20 mouse cellular contexts compared by ENCODE assay signal in genomic region chr13:90171390-90171789, GRCm38 (mm10).
DNase-seq lines count a peak whose midpoint lies in the region; ATAC-seq and TF ChIP-seq lines count a peak whose summit lies in the region.
"Had no signal": no experiment of that assay in that cellular context is flagged by ENCODE, and none has a peak within 500 bp of the region (broad histone marks: within the 10 kb centered on the region; RNA-seq: fewer than 3 reads in every experiment).

No protein-coding gene starts in this region.

- ATAC-seq in forebrain, embryonic 13.5 days = peak; percentile 45; the same call in 1 of the 2 replicates
- ATAC-seq in forebrain, postnatal 0 days = no peak
- peak; percentile 90 for ATAC-seq in kidney, postnatal 0 days (replicated peaks; ENCODE audit: low FRiP score, low read depth)
- no peak for ATAC-seq in liver, embryonic 12.5 days

- no peaks in the 10 kb centered on the region for H3K9me3 ChIP-seq in forebrain, embryonic 13.5 days (replicated peaks)
- no peaks in the 10 kb centered on the region for H3K9me3 ChIP-seq in forebrain, postnatal 0 days (ENCODE audit: low read length)
- H3K9me3 ChIP-seq in kidney, postnatal 0 days (replicated peaks; ENCODE audit: low read length) = no peaks in the 10 kb centered on the region
- no peaks in the 10 kb centered on the region for H3K9me3 ChIP-seq in liver, embryonic 12.5 days (replicated peaks)
- H3K9me3 ChIP-seq: G1E; hindbrain, embryonic 13.5 days; limb, embryonic 13.5 days; midbrain, embryonic 10.5 days had no signal

- H3K4me2 ChIP-seq in forebrain, embryonic 13.5 days = no peak overlapping the region
- no peak overlapping the region for H3K4me2 ChIP-seq in forebrain, postnatal 0 days (ENCODE audit: low read depth)
- H3K4me2 ChIP-seq in kidney, postnatal 0 days (ENCODE audit: low read length) = no peak overlapping the region
- H3K4me2 ChIP-seq in liver, embryonic 12.5 days = no peak overlapping the region
- H3K4me2 ChIP-seq: hindbrain, embryonic 13.5 days; limb, embryonic 13.5 days had no signal

- peaks cover 11% of the 10 kb centered on the region; the same call in 1 of the 2 replicates for H3K4me1 ChIP-seq in forebrain, embryonic 13.5 days
- no peaks in the 10 kb centered on the region for H3K4me1 ChIP-seq in forebrain, postnatal 0 days (ENCODE audit: insufficient read depth)
- H3K4me1 ChIP-seq in kidney, postnatal 0 days (replicated peaks; ENCODE audit: insufficient read depth, low read length) = no peaks in the 10 kb centered on the region
- no peaks in the 10 kb centered on the region for H3K4me1 ChIP-seq in liver, embryonic 12.5 days
- H3K4me1 ChIP-seq: hindbrain, embryonic 13.5 days had no signal

- no peaks in the 10 kb centered on the region for H3K36me3 ChIP-seq in forebrain, embryonic 13.5 days (ENCODE audit: poor library complexity, severe bottlenecking)
- no peaks in the 10 kb centered on the region for H3K36me3 ChIP-seq in forebrain, postnatal 0 days (ENCODE audit: insufficient read depth)
- no peaks in the 10 kb centered on the region for H3K36me3 ChIP-seq in kidney, postnatal 0 days (ENCODE audit: insufficient read depth, low read length)
- no peaks in the 10 kb centered on the region for H3K36me3 ChIP-seq in liver, embryonic 12.5 days
- H3K36me3 ChIP-seq: G1E; hindbrain, embryonic 13.5 days; limb, embryonic 13.5 days; midbrain, embryonic 10.5 days had no signal

- H3K4me3 ChIP-seq in forebrain, embryonic 13.5 days = no peak overlapping the region
- H3K4me3 ChIP-seq in forebrain, postnatal 0 days (ENCODE audit: low read depth, low read length) = no peak overlapping the region
- H3K4me3 ChIP-seq in kidney, postnatal 0 days (replicated peaks; ENCODE audit: low read depth, low read length) = no peak overlapping the region
- H3K4me3 ChIP-seq in liver, embryonic 12.5 days = no peak overlapping the region
- H3K4me3 ChIP-seq: hindbrain, embryonic 13.5 days; limb, embryonic 13.5 days; midbrain, embryonic 10.5 days had no signal

- H3K27me3 ChIP-seq in forebrain, embryonic 13.5 days = no peaks in the 10 kb centered on the region
- H3K27me3 ChIP-seq in forebrain, postnatal 0 days (ENCODE audit: insufficient read depth, low read length) = no peaks in the 10 kb centered on the region
- no peaks in the 10 kb centered on the region for H3K27me3 ChIP-seq in kidney, postnatal 0 days (ENCODE audit: insufficient read depth, low read length)
- H3K27me3 ChIP-seq in liver, embryonic 12.5 days (replicated peaks) = no peaks in the 10 kb centered on the region
- H3K27me3 ChIP-seq: hindbrain, embryonic 13.5 days; limb, embryonic 13.5 days had no signal

- no peak for TF ChIP-seq CTCF in forebrain, postnatal 0 days (IDR thresholded peaks at IDR 0.05; ENCODE audit: low read depth)
- TF ChIP-seq CTCF in kidney, postnatal 0 days (IDR thresholded peaks at IDR 0.05; ENCODE audit: low read depth) = no peak

- no peak overlapping the region for H3K27ac ChIP-seq in forebrain, embryonic 13.5 days
- no peak overlapping the region for H3K27ac ChIP-seq in forebrain, postnatal 0 days (ENCODE audit: low read depth, low read length)
- H3K27ac ChIP-seq in kidney, postnatal 0 days = no peak overlapping the region
- no peak overlapping the region for H3K27ac ChIP-seq in liver, embryonic 12.5 days
- H3K27ac ChIP-seq: hindbrain, embryonic 13.5 days; limb, embryonic 13.5 days; midbrain, embryonic 10.5 days had no signal

- DNase-seq in forebrain, postnatal 0 days = no peak
- peak; percentile 17 for DNase-seq in 416B (ENCODE audit: low read depth)
- DNase-seq in brain, adult 2 months (ENCODE audit: low read depth, low spot score) = peak; percentile 8
- DNase-seq in kidney, postnatal 0 days (ENCODE audit: low spot score) = peak; percentile 89
- no peak for DNase-seq in gastrocnemius, adult 8-10 months (ENCODE audit: low spot score in 2 of 2)
- no peak for DNase-seq in frontal cortex, postnatal 10 days (ENCODE audit: low spot score in 2 of 2)
- DNase-seq: adrenal gland, adult 2 months; cerebellum, adult 18-20 months; gastrocnemius, postnatal 36 days; heart, postnatal 10 days; lung, adult 18-20 months; lung, postnatal 36 days; right cerebral cortex, postnatal 14 days; thymus, postnatal 14 days had no signal

- no peak overlapping the region for H3K9ac ChIP-seq in forebrain, embryonic 13.5 days
- no peak overlapping the region for H3K9ac ChIP-seq in forebrain, postnatal 0 days
- no peak overlapping the region for H3K9ac ChIP-seq in kidney, postnatal 0 days (ENCODE audit: low read depth, low read length)
- H3K9ac ChIP-seq in liver, embryonic 12.5 days = no peak overlapping the region
- H3K9ac ChIP-seq: hindbrain, embryonic 13.5 days; limb, embryonic 13.5 days had no signal

Comparison
In these comparisons a context has a peak if more than half of its experiments do, and no peak if none do; other contexts are left out.
1. ATAC-seq: peak in forebrain, embryonic 13.5 days (single experiment) and kidney, postnatal 0 days (single experiment); none in forebrain, postnatal 0 days (single experiment) and liver, embryonic 12.5 days (single experiment).
2. DNase-seq: peak in 416B (single experiment), brain, adult 2 months (single experiment) and kidney, postnatal 0 days (single experiment); none in forebrain, postnatal 0 days (single experiment), gastrocnemius, adult 8-10 months (0 of 2) and frontal cortex, postnatal 10 days (0 of 2).